ENCODE assay signal across 7 mouse cellular contexts in the genomic region with DNA sequence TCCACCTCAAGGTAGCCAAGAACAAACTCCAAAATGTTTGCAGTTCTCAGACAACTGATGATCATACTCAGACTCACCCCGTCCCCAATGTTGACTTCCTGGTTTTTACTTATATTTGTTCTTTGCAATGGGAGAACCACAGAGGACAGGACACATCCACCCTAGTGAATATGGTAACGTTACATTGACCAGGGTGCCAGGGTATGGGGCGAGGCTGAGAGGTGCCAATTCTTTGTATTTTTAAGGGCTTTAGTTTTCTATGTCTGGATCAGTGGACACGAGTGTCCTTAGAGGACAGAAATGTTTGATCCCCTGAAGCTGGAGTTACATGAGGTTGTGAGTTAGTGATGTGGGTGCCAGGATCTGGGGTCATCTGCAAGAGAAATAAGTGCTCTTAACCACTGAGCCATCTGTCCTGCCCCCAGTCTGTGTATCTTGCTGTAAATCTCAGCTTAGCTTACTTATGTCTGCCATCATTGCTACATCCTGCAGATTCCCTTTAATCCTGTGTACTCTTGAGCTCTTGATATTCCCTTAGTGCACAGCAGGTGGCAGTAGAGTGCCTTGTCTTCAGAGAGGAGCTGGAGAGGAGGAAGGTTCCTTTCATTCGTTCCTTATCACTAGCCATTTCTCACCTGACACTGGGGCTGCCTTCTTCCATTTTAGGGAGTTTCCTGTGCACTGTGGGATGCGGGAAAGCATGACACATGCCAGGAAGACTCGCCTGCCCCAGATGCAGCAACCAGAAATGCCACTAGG. TPM values are rescaled to one million over a fixed set of nuclear protein-coding genes. Genes with fewer than 3 reads are reported as not detected.
DNase-seq lines count a peak whose midpoint lies in the region; ATAC-seq and TF ChIP-seq lines count a peak whose summit lies in the region.

No protein-coding gene starts in this region.

- no peaks in the 10 kb centered on the region for H3K27me3 ChIP-seq in intestine, postnatal 0 days (replicated peaks; ENCODE audit: control insufficient read depth, insufficient read depth, low read length)
- H3K27me3 ChIP-seq in midbrain, embryonic 12.5 days = no peaks in the 10 kb centered on the region

- peak; percentile 67 for ATAC-seq in intestine, postnatal 0 days
- ATAC-seq in midbrain, embryonic 12.5 days (ENCODE audit: low FRiP score, low read depth) = peak; percentile 32

- peak; percentile 81 to 94 for DNase-seq in adrenal gland, adult (ENCODE audit: inconsistent age in 2 of 2, low spot score in 1 of 2)
- peak; percentile 87 for DNase-seq in embryo, embryonic 10.5 days (ENCODE audit: low spot score)
- DNase-seq in gonadal fat pad, adult 2 months (ENCODE audit: low read depth) = peak; percentile 28
- DNase-seq in left cerebral cortex, postnatal 36 days (ENCODE audit: low spot score in 2 of 2) = peak; percentile 75 to 85
- peak; percentile 81 for DNase-seq in skeletal muscle tissue, adult 2 months (ENCODE audit: low read depth, low spot score)

- intact Hi-C loops in left cerebral cortex, postnatal 36 days (cut with DNase I) = loop anchor here (2.0 to 10.0 kb wide), 3 partner anchors 45 to 158 kb away; a partner anchor contains a TSS

- 28% methylated on average over 7 of the region's 7 CpGs for WGBS in intestine, postnatal 0 days
- WGBS in midbrain, embryonic 12.5 days = 37% methylated on average over 7 of the region's 7 CpGs

- no peaks in the 10 kb centered on the region for H3K4me1 ChIP-seq in intestine, postnatal 0 days (replicated peaks; ENCODE audit: control insufficient read depth, insufficient read depth, low read length)
- no peaks in the 10 kb centered on the region for H3K4me1 ChIP-seq in midbrain, embryonic 12.5 days

- H3K36me3 ChIP-seq in intestine, postnatal 0 days (ENCODE audit: control insufficient read depth, insufficient read depth) = peaks cover 2% of the 10 kb centered on the region
- peaks cover 10% of the 10 kb centered on the region for H3K36me3 ChIP-seq in midbrain, embryonic 12.5 days

- H3K9me3 ChIP-seq in intestine, postnatal 0 days (ENCODE audit: control insufficient read depth) = no peaks in the 10 kb centered on the region
- H3K9me3 ChIP-seq in midbrain, embryonic 12.5 days = no peaks in the 10 kb centered on the region

- no peak overlapping the region for H3K4me3 ChIP-seq in intestine, postnatal 0 days (ENCODE audit: low read depth, low read length)
- no peak overlapping the region for H3K4me3 ChIP-seq in midbrain, embryonic 12.5 days

- no peak overlapping the region for H3K9ac ChIP-seq in intestine, postnatal 0 days (ENCODE audit: low read depth, low read length)
- H3K9ac ChIP-seq in midbrain, embryonic 12.5 days (replicated peaks) = no peak overlapping the region; the same call in 1 of the 2 replicates

- no peak overlapping the region for H3K27ac ChIP-seq in intestine, postnatal 0 days (ENCODE audit: low read depth, low read length)
- H3K27ac ChIP-seq in midbrain, embryonic 12.5 days (replicated peaks) = no peak overlapping the region

- no peak overlapping the region for H3K4me2 ChIP-seq in intestine, postnatal 0 days (replicated peaks; ENCODE audit: low read depth)
- H3K4me2 ChIP-seq in midbrain, embryonic 12.5 days (replicated peaks) = no peak overlapping the region

- TF ChIP-seq CTCF in intestine, postnatal 0 days (IDR thresholded peaks at IDR 0.05; ENCODE audit: low read depth) = peak; percentile 98

RNA-seq across cellular contexts. Expression of a gene that starts 28.9 kb away (rescaled TPM):
- 56.6 and 57.7 TPM in 2 replicates for polyA plus RNA-seq in gonadal fat pad, adult 2 months (2012; rRNA removed)
- polyA plus RNA-seq in intestine, postnatal 0 days (2015; fragmentation: Nextera tagmentation; extraction: Ambion mirVana) = 42.2 and 46.5 TPM in 2 replicates
- total RNA-seq in left cerebral cortex, postnatal 36 days (2021) = 10 to 100 TPM; 26.1 to 29.0 TPM
- 33.1 and 33.4 TPM in 2 replicates for polyA plus RNA-seq in midbrain, embryonic 12.5 days (2016; fragmentation: Nextera tagmentation; extraction: Ambion mirVana)

RNA-seq across cellular contexts. Expression of a gene that starts 45.2 kb away (rescaled TPM):
- polyA plus RNA-seq in gonadal fat pad, adult 2 months (2012; rRNA removed) = 15.7 and 17.0 TPM in 2 replicates
- 18.5 and 18.7 TPM in 2 replicates for polyA plus RNA-seq in intestine, postnatal 0 days (2015; fragmentation: Nextera tagmentation; extraction: Ambion mirVana)
- 10 to 100 TPM; 59.9 to 62.9 TPM for total RNA-seq in left cerebral cortex, postnatal 36 days (2021)
- 87.1 and 88.4 TPM in 2 replicates for polyA plus RNA-seq in midbrain, embryonic 12.5 days (2016; fragmentation: Nextera tagmentation; extraction: Ambion mirVana)

Comparison
In these comparisons a context has a peak if more than half of its experiments do, and no peak if none do; other contexts are left out.
1. DNase-seq: peak in every context shown above with its lines; median percentile 88 in adrenal gland, adult; 87 in embryo, embryonic 10.5 days; 81 in skeletal muscle tissue, adult 2 months; 80 in left cerebral cortex, postnatal 36 days; 28 in gonadal fat pad, adult 2 months.